Mouse (Mus musculus) hindbrain, postnatal 0 days (tissue): ENCODE measurements at regions not wholly inside any gene's neighbourhood (a gene's known extent, or its start where the extent isn't known, plus 50 kb on each side); places are given as distances from the start of the nearest gene placed in this dataset.

ENCODE experiments used
- ATAC-seq: fragments of 200-750 bp; cut with Nextera tagmentation; 2 replicates; pipeline ENCODE4 v1.8.0; 2017; ENCODE audit warnings: mild to moderate bottlenecking, moderate TSS enrichment, moderate library complexity
- DNase-seq: peaks from one replicate; pipeline ENCODE4 v3.0.0-alpha.2; 2015; ENCODE audit warnings: low spot score
- H3K27ac ChIP-seq: fragments of 300-500 bp; sonication (generic); 2 replicates; pipeline ENCODE4 v1.5.1; 2014; ENCODE audit warnings: mild to moderate bottlenecking
- H3K27me3 ChIP-seq: fragments of 300-500 bp; sonication (generic); 2 replicates; pipeline ENCODE4 v1.6.1; 2014; ENCODE audit warnings: low read length, mixed read lengths; ENCODE audit not compliant: insufficient read depth
- H3K36me3 ChIP-seq: fragments of 300-500 bp; sonication (generic); 2 replicates; pipeline ENCODE4 v1.6.1; 2014; ENCODE audit warnings: low read length, mixed read lengths; ENCODE audit not compliant: insufficient read depth
- H3K4me1 ChIP-seq: fragments of 300-500 bp; sonication (generic); 2 replicates; pipeline ENCODE4 v1.6.1; 2014; ENCODE audit warnings: antibody characterized with exemption, low read length, mixed read lengths; ENCODE audit not compliant: insufficient read depth
- H3K4me2 ChIP-seq: fragments of 300-500 bp; sonication (generic); 2 replicates; pipeline ENCODE4 v1.6.1; 2014; ENCODE audit warnings: low read depth, mild to moderate bottlenecking, low read length, moderate library complexity, mixed read lengths
- H3K4me3 ChIP-seq: fragments of 300-500 bp; sonication (generic); 2 replicates; pipeline ENCODE4 v1.5.1; 2014; ENCODE audit warnings: low read length
- H3K9ac ChIP-seq: fragments of 300-500 bp; sonication (generic); replicated peaks from 2 replicates; pipeline ENCODE4 v1.6.1; 2014; ENCODE audit warnings: mild to moderate bottlenecking, low read length, moderate library complexity, mixed read lengths
- H3K9me3 ChIP-seq: fragments of 300-500 bp; sonication (generic); 2 replicates; pipeline ENCODE4 v1.6.1; 2016; ENCODE audit warnings: low read length, mixed read lengths
- CTCF ChIP-seq: IDR thresholded peaks from 2 replicates; pipeline ENCODE4 v1.5.1; 2016; ENCODE audit warnings: antibody characterized with exemption, control low read depth, low read depth
- WGBS: fragments of 180-500 bp; shearing (Covaris S2); extraction: QIAGEN DNeasy Blood & Tissue Kit; methylation state at CpG from one replicate; pipeline ENCODE4 v1.1.7; 2014; 5-methylcytosine and 5-hydroxymethylcytosine counted together

DNA sequence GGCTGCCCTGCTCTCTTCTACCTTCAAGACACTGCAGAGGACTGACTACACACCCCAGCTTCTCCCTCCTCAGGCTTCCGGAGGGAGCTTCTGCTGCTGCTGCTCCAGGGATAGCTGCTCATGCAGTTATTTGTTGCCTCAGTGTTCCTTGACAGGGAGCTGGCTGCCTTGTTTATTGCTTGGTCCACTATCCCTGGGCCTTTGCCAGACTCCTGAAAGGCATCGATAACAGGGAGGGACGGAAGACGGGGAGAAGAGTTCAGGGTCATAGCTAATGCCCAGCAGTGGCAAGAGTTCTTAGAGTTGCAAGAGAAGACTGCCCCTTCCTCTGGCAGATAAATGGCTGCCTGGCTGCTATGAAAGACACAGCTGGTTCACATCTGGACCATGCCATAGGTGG is 64.4 kb upstream of the Glce start:
- H3K9me3 ChIP-seq, result no peaks in the 10 kb centered on the region
- WGBS, result 33% methylated on average over 4 of the region's 4 CpGs
- peaks cover 36% of the 10 kb centered on the region for H3K4me1 ChIP-seq
- TF ChIP-seq CTCF, result no peak
- no peak overlapping the region for H3K9ac ChIP-seq
- no peak overlapping the region for H3K27ac ChIP-seq
- H3K4me2 ChIP-seq, result no peak overlapping the region
- DNase-seq (no peak), ATAC-seq (no peak)
- H3K36me3 ChIP-seq, result no peaks in the 10 kb centered on the region
- H3K27me3 ChIP-seq, result no peaks in the 10 kb centered on the region
- no peak overlapping the region for H3K4me3 ChIP-seq

- Histone ChIP-seq H3K27ac (0 out of 2 replicates have a peak overlapping the region, but pooled peaks have one; percentile 45), H3K4me1 (peaks cover 32% of the 10 kb centered on the region), H3K27me3 (no peaks in the 10 kb centered on the region), H3K4me2 (no peak overlapping the region), H3K9ac (no peak overlapping the region), H3K4me3 (no peak overlapping the region), H3K36me3 (no peaks in the 10 kb centered on the region), H3K9me3 (no peaks in the 10 kb centered on the region)
- WGBS, result 45% methylated on average over 7 of the region's 7 CpGs
- DNase-seq (peak; percentile 23), ATAC-seq (no peak)
- TF ChIP-seq CTCF, result no peak; the same call in 1 of the 2 replicates
These were observed 63.2 kb upstream of the Glce start for GRCm38 (mm10) chr9:62185516-62186280.

- Histone ChIP-seq H3K36me3 (no peaks in the 10 kb centered on the region), H3K27me3 (no peaks in the 10 kb centered on the region), H3K9me3 (no peaks in the 10 kb centered on the region), H3K9ac (no peak overlapping the region), H3K4me2 (no peak overlapping the region), H3K27ac (peak overlapping the region; percentile 64), H3K4me1 (peaks cover 11% of the 10 kb centered on the region), H3K4me3 (no peak overlapping the region)
- DNase-seq (peak; percentile 73), ATAC-seq (peak; percentile 80)
- WGBS, result 20% methylated on average over 9 of the region's 9 CpGs
- no peak for TF ChIP-seq CTCF
These were observed 58.9 kb upstream of the Glce start for GRCm38 (mm10) chr9:62181182-62181830.

- peak; percentile 61 for ATAC-seq
- peaks cover 9% of the 10 kb centered on the region for H3K4me1 ChIP-seq
- 40% methylated on average over 11 of the region's 11 CpGs for WGBS
- no peak for DNase-seq
- H3K4me3 ChIP-seq, result no peak overlapping the region
- H3K9ac ChIP-seq, result no peak overlapping the region
- H3K36me3 ChIP-seq, result no peaks in the 10 kb centered on the region
- H3K27me3 ChIP-seq, result no peaks in the 10 kb centered on the region
- no peak for TF ChIP-seq CTCF
- H3K4me2 ChIP-seq, result no peak overlapping the region
- H3K9me3 ChIP-seq, result no peaks in the 10 kb centered on the region
- H3K27ac ChIP-seq, result peak overlapping the region; percentile 64
These were observed 58.2 kb upstream of the Glce start for GRCm38 (mm10) chr9:62180456-62181181.

GRCm38 (mm10) chr9:62174651-62175050 is 52.2 kb upstream of the Glce start:
- no peak for ATAC-seq
- Histone ChIP-seq H3K4me1 (no peaks in the 10 kb centered on the region), H3K27ac (no peak overlapping the region), H3K9me3 (no peaks in the 10 kb centered on the region), H3K9ac (no peak overlapping the region), H3K36me3 (no peaks in the 10 kb centered on the region), H3K27me3 (no peaks in the 10 kb centered on the region), H3K4me2 (no peak overlapping the region), H3K4me3 (no peak overlapping the region)
- DNase-seq, result no peak
- 79% methylated on average over 7 of the region's 7 CpGs for WGBS
- TF ChIP-seq CTCF, result no peak
